Mouse (Mus musculus) limb, embryonic 15.5 days (tissue): ENCODE data around the gene Tpx2. TPM values are rescaled to one million over a fixed set of nuclear protein-coding genes. Genes with fewer than 3 reads are reported as not detected.

Source experiments
- ATAC-seq: fragments of 200-750 bp; cut with Nextera tagmentation; 2 replicates; pipeline ENCODE4 v1.8.0; 2017; ENCODE audit warnings: low read depth, moderate TSS enrichment; ENCODE audit not compliant: insufficient number of reproducible peaks, low FRiP score, low TSS enrichment
- H3K27ac ChIP-seq: fragments of 300-500 bp; sonication (generic); 2 replicates; pipeline ENCODE4 v1.5.1; 2015; ENCODE audit warnings: moderate library complexity, mild to moderate bottlenecking, inconsistent platforms
- H3K27me3 ChIP-seq: fragments of 300-500 bp; sonication (generic); 2 replicates; pipeline ENCODE4 v1.6.1; 2015; ENCODE audit warnings: inconsistent platforms
- H3K36me3 ChIP-seq: fragments of 300-500 bp; sonication (generic); 2 replicates; pipeline ENCODE4 v1.6.1; 2015; ENCODE audit warnings: inconsistent platforms
- H3K4me1 ChIP-seq: fragments of 300-500 bp; sonication (generic); 2 replicates; pipeline ENCODE4 v1.6.1; 2015; ENCODE audit warnings: inconsistent platforms
- H3K4me2 ChIP-seq: fragments of 300-500 bp; sonication (generic); 2 replicates; pipeline ENCODE4 v1.6.1; 2015; ENCODE audit warnings: mild to moderate bottlenecking, inconsistent platforms
- H3K4me3 ChIP-seq: fragments of 300-500 bp; sonication (generic); 2 replicates; pipeline ENCODE4 v1.5.1; 2015; ENCODE audit warnings: mild to moderate bottlenecking, inconsistent platforms
- H3K9ac ChIP-seq: fragments of 300-500 bp; sonication (generic); 2 replicates; pipeline ENCODE4 v1.6.1; 2015; ENCODE audit warnings: inconsistent platforms
- H3K9me3 ChIP-seq: fragments of 300-500 bp; sonication (generic); 2 replicates; pipeline ENCODE4 v1.6.1; 2016; ENCODE audit warnings: inconsistent platforms
- WGBS: fragments of 180-500 bp; shearing (Covaris S2); methylation state at CpG from one replicate; pipeline ENCODE4 v1.1.7; 2015; 5-methylcytosine and 5-hydroxymethylcytosine counted together
- polyA plus RNA-seq: library from polyadenylated mRNA; unstranded; fragments of >200 nt; fragmentation: Nextera tagmentation; extraction: Ambion mirVana; gene quantifications from 2 replicates; pipeline ENCODE4 v1.2.1, GENCODE M21; 2015

Gene Tpx2
- polyA plus RNA-seq, 1 experiment from 2014 or later: 69.1 TPM

GRCm38 (mm10) chr2:152924543-152924942 lies 76.8 kb downstream of the Tpx2 start:
- Histone ChIP-seq H3K27ac (no peak overlapping the region; the same call in 1 of the 2 replicates), H3K9ac (no peak overlapping the region), H3K4me3 (no peak overlapping the region), H3K27me3 (no peaks in the 10 kb centered on the region), H3K36me3 (no peaks in the 10 kb centered on the region), H3K4me2 (no peak overlapping the region), H3K9me3 (no peaks in the 10 kb centered on the region), H3K4me1 (peaks cover 25% of the 10 kb centered on the region)
- no peak for ATAC-seq
- WGBS: 80% methylated on average over 5 of the region's 5 CpGs

- Histone ChIP-seq H3K4me3 (no peak overlapping the region), H3K9me3 (no peaks in the 10 kb centered on the region), H3K36me3 (no peaks in the 10 kb centered on the region), H3K4me2 (no peak overlapping the region), H3K27me3 (no peaks in the 10 kb centered on the region), H3K27ac (peak overlapping the region; percentile 62), H3K4me1 (peaks cover 29% of the 10 kb centered on the region), H3K9ac (no peak overlapping the region)
- WGBS: 33% methylated on average over 11 of the region's 11 CpGs
- peak; percentile 64; the same call in 1 of the 2 replicates for ATAC-seq
Observed at GRCm38 (mm10) chr2:152925189-152925872, 77.6 kb downstream of the Tpx2 start.

GRCm38 (mm10) chr2:152926896-152927295 lies 79.1 kb downstream of the Tpx2 start:
- no peaks in the 10 kb centered on the region for H3K9me3 ChIP-seq
- H3K4me2 ChIP-seq: no peak overlapping the region
- no peaks in the 10 kb centered on the region for H3K27me3 ChIP-seq
- H3K4me1 ChIP-seq: peaks cover 29% of the 10 kb centered on the region
- H3K27ac ChIP-seq: no peak overlapping the region
- 71% methylated on average over 9 of the region's 9 CpGs for WGBS
- H3K4me3 ChIP-seq: no peak overlapping the region
- H3K9ac ChIP-seq: no peak overlapping the region
- no peak for ATAC-seq
- H3K36me3 ChIP-seq: no peaks in the 10 kb centered on the region

- Histone ChIP-seq H3K4me3 (no peak overlapping the region), H3K4me1 (peaks cover 27% of the 10 kb centered on the region), H3K36me3 (no peaks in the 10 kb centered on the region), H3K9ac (no peak overlapping the region), H3K4me2 (no peak overlapping the region), H3K27ac (no peak overlapping the region), H3K9me3 (no peaks in the 10 kb centered on the region), H3K27me3 (no peaks in the 10 kb centered on the region)
- no peak for ATAC-seq
- 40% methylated on average over 5 of the region's 5 CpGs for WGBS
Observed at GRCm38 (mm10) chr2:152927371-152927770, 79.6 kb downstream of the Tpx2 start.

- no peaks in the 10 kb centered on the region for H3K9me3 ChIP-seq
- WGBS: 50% methylated on average over 14 of the region's 14 CpGs
- no peak for ATAC-seq
- no peak overlapping the region for H3K27ac ChIP-seq
- no peak overlapping the region for H3K4me3 ChIP-seq
- no peak overlapping the region for H3K9ac ChIP-seq
- H3K36me3 ChIP-seq: no peaks in the 10 kb centered on the region
- no peaks in the 10 kb centered on the region for H3K27me3 ChIP-seq
- peaks cover 26% of the 10 kb centered on the region for H3K4me1 ChIP-seq
- no peak overlapping the region for H3K4me2 ChIP-seq
Observed at GRCm38 (mm10) chr2:152928219-152928987, 80.6 kb downstream of the Tpx2 start.

- ATAC-seq: no peak
- 62% methylated on average over 3 of the region's 3 CpGs for WGBS
- H3K9me3 ChIP-seq: no peaks in the 10 kb centered on the region
- H3K36me3 ChIP-seq: no peaks in the 10 kb centered on the region
- H3K27me3 ChIP-seq: peaks cover under 1% of the 10 kb centered on the region; the same call in 1 of the 2 replicates
- no peak overlapping the region for H3K9ac ChIP-seq
- peaks cover 26% of the 10 kb centered on the region for H3K4me1 ChIP-seq
- H3K4me2 ChIP-seq: no peak overlapping the region
- no peak overlapping the region for H3K4me3 ChIP-seq
- no peak overlapping the region for H3K27ac ChIP-seq
Observed at GRCm38 (mm10) chr2:152928988-152929370, 81.2 kb downstream of the Tpx2 start.

GRCm38 (mm10) chr2:152930276-152930675 lies 82.5 kb downstream of the Tpx2 start:
- 21% methylated on average over 2 of the region's 2 CpGs for WGBS
- no peak overlapping the region for H3K27ac ChIP-seq
- ATAC-seq: no peak
- no peak overlapping the region for H3K9ac ChIP-seq
- no peak overlapping the region for H3K4me2 ChIP-seq
- H3K9me3 ChIP-seq: no peaks in the 10 kb centered on the region
- no peak overlapping the region for H3K4me3 ChIP-seq
- H3K36me3 ChIP-seq: no peaks in the 10 kb centered on the region
- peaks cover 4% of the 10 kb centered on the region; the same call in 1 of the 2 replicates for H3K27me3 ChIP-seq
- H3K4me1 ChIP-seq: peaks cover 18% of the 10 kb centered on the region

GRCm38 (mm10) chr2:152931456-152932160 lies 83.8 kb downstream of the Tpx2 start:
- WGBS: 71% methylated on average over 12 of the region's 12 CpGs
- Histone ChIP-seq H3K36me3 (no peaks in the 10 kb centered on the region), H3K9me3 (no peaks in the 10 kb centered on the region), H3K27ac (no peak overlapping the region), H3K27me3 (peaks cover 7% of the 10 kb centered on the region; the same call in 1 of the 2 replicates), H3K4me2 (no peak overlapping the region), H3K9ac (no peak overlapping the region), H3K4me3 (no peak overlapping the region), H3K4me1 (peaks cover 11% of the 10 kb centered on the region)
- ATAC-seq: no peak

GRCm38 (mm10) chr2:152933048-152933447 lies 85.3 kb downstream of the Tpx2 start, which contains the start of gene Foxs1:
Gene Foxs1, minus strand, starts transcription at chr2:152933208.
- no peak within 1 kb of the TSS for H3K27ac ChIP-seq
- no peak for ATAC-seq
- WGBS: 19% methylated on average over 9 of the region's 9 CpGs
- no peak within 1 kb of the TSS for H3K9ac ChIP-seq
- no peak within 1 kb of the TSS for H3K4me2 ChIP-seq
- H3K4me3 ChIP-seq: no peak within 1 kb of the TSS
- peaks cover 7% of the 10 kb centered on the region for H3K4me1 ChIP-seq
- H3K27me3 ChIP-seq: peaks cover 7% of the 10 kb centered on the region; the same call in 1 of the 2 replicates
- H3K9me3 ChIP-seq: no peaks in the 10 kb centered on the region
- no peaks in the 10 kb centered on the region for H3K36me3 ChIP-seq

GRCm38 (mm10) chr2:152933614-152934013 lies 85.8 kb downstream of the Tpx2 start:
- peaks cover 4% of the 10 kb centered on the region for H3K4me1 ChIP-seq
- H3K4me2 ChIP-seq: no peak overlapping the region
- H3K9ac ChIP-seq: no peak overlapping the region
- peaks cover 7% of the 10 kb centered on the region; the same call in 1 of the 2 replicates for H3K27me3 ChIP-seq
- no peaks in the 10 kb centered on the region for H3K9me3 ChIP-seq
- H3K4me3 ChIP-seq: no peak overlapping the region
- H3K36me3 ChIP-seq: no peaks in the 10 kb centered on the region
- H3K27ac ChIP-seq: no peak overlapping the region
- WGBS: 28% methylated on average over 5 of the region's 5 CpGs
- ATAC-seq: no peak

- Histone ChIP-seq H3K27ac (no peak overlapping the region), H3K36me3 (no peaks in the 10 kb centered on the region), H3K4me3 (no peak overlapping the region), H3K4me1 (peaks cover 14% of the 10 kb centered on the region), H3K9ac (no peak overlapping the region), H3K4me2 (no peak overlapping the region), H3K9me3 (no peaks in the 10 kb centered on the region), H3K27me3 (peaks cover 51% of the 10 kb centered on the region)
- ATAC-seq: no peak
- WGBS: 16% methylated on average over 4 of the region's 4 CpGs
Observed at GRCm38 (mm10) chr2:152939846-152940245, 92.1 kb downstream of the Tpx2 start.

GRCm38 (mm10) chr2:152941106-152941505 lies 93.3 kb downstream of the Tpx2 start:
- 70% methylated on average over 6 of the region's 6 CpGs for WGBS
- Histone ChIP-seq H3K9ac (no peak overlapping the region), H3K4me1 (peaks cover 14% of the 10 kb centered on the region), H3K27me3 (peaks cover 61% of the 10 kb centered on the region), H3K27ac (no peak overlapping the region), H3K9me3 (no peaks in the 10 kb centered on the region), H3K4me2 (no peak overlapping the region), H3K4me3 (no peak overlapping the region), H3K36me3 (no peaks in the 10 kb centered on the region)
- ATAC-seq: no peak
